Mouse (Mus musculus): ENCODE results near the gene Ppp1r14a. TPM values are rescaled to one million over a fixed set of nuclear protein-coding genes. Genes with fewer than 3 reads are reported as not detected.
A peak's percentile ranks its signal among the peaks of the same experiment; 100 is the strongest.

Ppp1r14a gene
- total RNA-seq, 2 experiments from 2014 or later = 13.2 to 15.4 TPM

DNA sequence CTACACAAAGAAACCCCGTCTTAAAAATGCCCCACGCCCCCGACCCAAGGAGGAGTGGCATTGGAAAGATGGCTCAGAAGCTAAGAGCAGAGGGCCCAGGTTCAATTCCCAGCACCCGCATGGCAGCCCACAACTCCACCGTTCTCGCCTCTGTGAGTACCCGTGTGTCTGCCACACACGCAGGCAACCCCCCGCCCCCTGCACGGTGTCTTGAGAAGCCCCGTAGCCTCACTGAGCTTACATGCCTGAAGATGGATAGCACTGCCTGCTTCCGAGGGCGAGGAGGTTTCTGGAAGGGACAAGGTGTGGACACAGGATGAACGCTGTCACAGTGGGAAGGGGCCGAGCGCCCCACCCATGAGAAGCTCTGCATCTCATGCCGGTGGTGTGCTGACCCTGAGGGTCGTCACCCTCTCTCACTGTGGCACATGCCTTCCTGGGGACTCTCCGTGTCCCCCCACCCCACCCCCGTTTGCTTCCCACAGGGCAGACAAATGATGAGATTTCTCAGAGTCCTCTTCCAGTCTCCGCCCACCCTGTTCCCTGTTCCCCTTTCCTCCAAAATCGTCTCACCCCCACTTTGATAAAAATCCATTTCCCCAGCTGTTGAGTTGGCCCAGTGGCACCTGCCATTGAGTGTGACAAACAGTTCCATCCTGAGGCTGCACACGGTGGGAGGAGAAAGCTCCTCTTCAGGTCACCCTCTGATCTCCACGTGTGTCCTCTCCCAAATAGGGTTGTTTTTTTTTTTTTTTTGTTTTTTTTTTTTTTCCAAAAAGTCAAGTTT, 6.9 kb downstream of the Ppp1r14a start:
- intact Hi-C loops (cut with DNase I) = loop anchor here (2.0 to 5.0 kb wide), 3 partner anchors 49 to 169 kb away; partner anchors contain the start of gene Ryr1
- no peak for DNase-seq

GRCm38 (mm10) chr7:29296998-29297397, 7.9 kb downstream of the Ppp1r14a start:
- DNase-seq = peak; percentile 63 to 77
- intact Hi-C loops (cut with DNase I) = loop anchor here (2.0 to 5.0 kb wide), 3 partner anchors 50 to 170 kb away; partner anchors contain the start of gene Ryr1

DNA sequence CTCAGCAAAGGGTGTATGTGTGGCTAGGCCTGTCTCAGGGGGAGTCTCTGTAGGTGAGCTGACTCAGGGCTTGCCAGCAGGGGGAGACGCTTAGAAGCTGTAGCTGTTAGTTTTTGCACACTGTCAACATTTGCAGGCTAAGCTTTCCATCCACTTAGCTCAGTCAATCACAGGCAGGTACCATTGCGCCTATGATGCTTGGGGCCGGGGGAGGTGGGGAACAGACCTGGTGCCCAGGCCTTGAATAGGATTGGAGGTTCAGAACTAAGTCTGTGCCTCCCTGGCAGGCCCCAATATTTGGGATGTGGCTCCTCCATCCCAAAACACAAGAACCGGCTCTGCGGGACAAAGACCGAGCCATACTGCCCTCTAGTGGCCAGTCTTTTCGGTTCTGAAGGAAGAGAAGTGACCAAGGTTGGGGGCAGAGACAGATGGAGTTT, 12.0 kb downstream of the Ppp1r14a start:
- peak; percentile 72 to 88 for DNase-seq
- intact Hi-C loops (cut with DNase I) = loop anchor here (5.0 kb wide), 2 partner anchors 249 to 314 kb away; no protein-coding TSS in a partner anchor

DNA sequence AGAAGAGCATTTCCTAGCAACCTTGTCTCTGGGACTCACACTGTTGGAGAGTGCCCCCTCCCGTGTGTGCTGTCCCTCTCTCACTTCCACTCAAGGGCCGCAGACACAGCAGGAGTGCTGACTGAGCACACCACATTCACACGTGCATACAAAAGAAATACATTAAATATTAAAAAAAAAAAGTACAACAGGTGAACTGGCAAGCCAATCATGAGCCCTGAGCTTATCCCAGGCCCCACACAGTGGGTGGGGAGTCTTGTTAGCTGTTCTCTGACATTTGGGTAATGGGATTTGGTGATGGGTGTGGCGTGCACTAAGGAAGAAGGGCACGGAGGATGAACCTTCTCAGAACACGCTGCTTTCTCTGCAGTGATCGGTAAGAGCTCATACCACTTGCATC, 13.5 kb downstream of the Ppp1r14a start:
- DNase-seq = no peak
- intact Hi-C loops (cut with DNase I) = loop anchor here (5.0 kb wide), 2 partner anchors 250 to 315 kb away; no protein-coding TSS in a partner anchor

GRCm38 (mm10) chr7:29303738-29304462, 14.8 kb downstream of the Ppp1r14a start, which contains the start of gene Dpf1:
Gene Dpf1 (plus strand): TSS chr7:29303951.
- peak; percentile 80 to 81 for DNase-seq
- intact Hi-C loops (cut with DNase I) = loop anchor here (5.0 kb wide), 2 partner anchors 252 to 317 kb away; no protein-coding TSS in a partner anchor

GRCm38 (mm10) chr7:29304463-29305262, 15.6 kb downstream of the Ppp1r14a start:
- intact Hi-C loops (cut with DNase I) = loop anchor here (5.0 kb wide), 3 partner anchors 218 to 317 kb away; no protein-coding TSS in a partner anchor

GRCm38 (mm10) chr7:29305263-29305988, 16.3 kb downstream of the Ppp1r14a start:
- intact Hi-C loops (cut with DNase I) = loop anchor here (5.0 kb wide), 1 partner anchor 217 kb away; no protein-coding TSS in a partner anchor
- no peak for DNase-seq

More at GRCm38 (mm10) chr7:29304463-29305262, 15.6 kb downstream of the Ppp1r14a start:
- no peak for DNase-seq

DNA sequence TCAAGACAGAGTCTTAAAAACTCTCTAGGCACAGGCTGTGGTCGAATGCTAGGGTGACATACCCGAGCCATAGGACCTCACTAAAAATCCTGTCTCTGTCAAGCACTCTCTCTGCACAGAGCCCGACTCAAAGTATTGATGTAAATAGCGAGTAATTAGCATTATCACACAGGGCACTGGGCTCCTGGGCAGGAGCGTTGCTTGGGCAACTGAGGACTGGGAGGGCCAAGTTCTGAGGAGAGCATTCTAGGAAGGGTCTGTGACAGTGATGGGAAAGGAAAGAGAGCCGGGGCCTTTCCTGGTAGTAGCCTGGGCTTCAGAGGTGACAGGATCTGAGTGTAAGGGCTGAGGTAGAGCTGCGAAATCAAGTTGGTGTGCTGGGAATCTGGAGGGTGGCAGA, 17.0 kb downstream of the Ppp1r14a start:
- intact Hi-C loops (cut with DNase I) = loop anchor here (5.0 kb wide), 1 partner anchor 216 kb away; no protein-coding TSS in a partner anchor
- no peak for DNase-seq

DNA sequence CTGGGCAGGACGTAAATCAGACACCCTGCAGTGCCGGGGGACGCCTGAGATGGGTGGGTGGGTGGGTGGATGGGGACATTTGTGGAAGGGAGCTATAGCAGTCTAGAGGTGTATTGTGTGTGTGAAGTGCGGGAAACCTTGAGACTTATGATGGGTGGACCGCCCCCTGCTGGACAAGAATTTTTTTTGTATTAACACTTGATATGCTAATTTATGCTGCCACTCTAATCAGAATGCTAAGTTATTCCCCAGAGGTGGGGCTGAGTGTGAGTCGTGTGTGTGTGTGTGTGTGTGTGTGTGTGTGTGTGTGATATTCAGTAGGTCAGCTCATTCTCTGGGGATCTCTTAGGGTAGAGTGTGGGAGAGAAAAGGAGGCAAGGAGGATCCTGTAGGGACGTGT, 17.5 kb downstream of the Ppp1r14a start:
- no peak for DNase-seq
- intact Hi-C loops (cut with DNase I) = loop anchor here (5.0 kb wide), 1 partner anchor 216 kb away; no protein-coding TSS in a partner anchor

DNA sequence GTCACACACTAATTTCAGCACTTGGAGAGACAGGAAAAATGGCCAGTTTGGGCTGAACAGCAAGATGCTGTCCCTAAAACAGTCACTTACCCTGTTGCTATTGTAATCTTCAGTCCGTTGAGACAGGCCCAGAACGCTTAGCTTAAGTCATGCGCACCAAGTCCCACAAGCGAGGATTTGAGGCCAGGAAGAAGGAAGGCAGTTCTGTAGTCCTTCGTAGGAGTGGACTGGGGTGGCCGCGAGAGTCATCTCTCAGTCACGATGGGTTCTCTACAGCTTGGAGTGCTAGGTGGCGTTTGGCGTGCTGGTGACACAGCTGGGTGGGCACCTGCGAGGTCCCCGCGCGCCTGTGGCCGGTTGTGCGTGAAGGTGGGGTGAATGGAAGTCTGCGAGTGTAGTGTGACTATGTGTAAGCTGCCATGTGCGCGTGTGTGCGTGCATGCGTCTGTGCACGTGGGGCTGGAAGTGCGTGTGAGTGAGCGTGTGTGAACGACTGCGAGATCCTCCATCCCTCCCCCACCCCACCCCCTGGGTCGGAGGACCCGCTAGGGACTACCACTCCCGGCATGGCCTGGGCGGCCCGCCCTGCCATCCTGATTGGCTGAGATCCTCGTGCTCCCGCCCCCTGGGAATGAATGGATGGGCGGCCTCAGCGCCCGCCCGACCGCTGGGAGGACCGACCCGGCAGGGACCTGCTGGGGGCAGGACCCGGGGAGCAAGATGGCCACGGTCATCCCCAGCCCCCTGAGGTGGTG, 18.4 kb downstream of the Ppp1r14a start:
- intact Hi-C loops (cut with DNase I) = loop anchor here (5.0 kb wide), 1 partner anchor 215 kb away; no protein-coding TSS in a partner anchor

DNA sequence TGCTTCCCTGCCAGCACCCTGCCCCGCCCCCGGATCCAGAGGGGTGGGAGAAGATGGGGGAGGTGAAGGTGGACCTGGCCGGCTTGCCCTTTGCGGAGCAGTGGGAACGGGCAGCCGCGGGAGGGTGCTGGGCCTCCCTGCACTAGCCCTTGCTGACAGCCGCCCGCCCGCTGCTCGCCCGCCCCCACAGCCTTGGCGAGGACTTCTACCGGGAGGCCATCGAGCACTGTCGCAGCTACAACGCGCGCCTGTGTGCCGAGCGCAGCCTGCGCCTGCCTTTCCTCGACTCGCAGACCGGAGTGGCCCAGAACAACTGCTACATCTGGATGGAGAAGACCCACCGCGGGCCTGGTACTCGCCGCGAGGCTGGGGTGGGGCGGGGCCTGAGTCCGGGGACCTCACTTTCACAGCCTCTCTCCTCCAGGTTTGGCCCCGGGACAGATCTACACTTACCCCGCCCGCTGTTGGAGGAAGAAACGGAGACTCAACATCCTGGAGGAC, 20.2 kb downstream of the Ppp1r14a start:
- peak; percentile 48 to 52 for DNase-seq
- intact Hi-C loops (cut with DNase I) = loop anchor here (5.0 kb wide), 1 partner anchor 213 kb away; no protein-coding TSS in a partner anchor

More for the DNA sequence above, 18.4 kb downstream of the Ppp1r14a start:
- peak; percentile 91 to 95 for DNase-seq

DNA sequence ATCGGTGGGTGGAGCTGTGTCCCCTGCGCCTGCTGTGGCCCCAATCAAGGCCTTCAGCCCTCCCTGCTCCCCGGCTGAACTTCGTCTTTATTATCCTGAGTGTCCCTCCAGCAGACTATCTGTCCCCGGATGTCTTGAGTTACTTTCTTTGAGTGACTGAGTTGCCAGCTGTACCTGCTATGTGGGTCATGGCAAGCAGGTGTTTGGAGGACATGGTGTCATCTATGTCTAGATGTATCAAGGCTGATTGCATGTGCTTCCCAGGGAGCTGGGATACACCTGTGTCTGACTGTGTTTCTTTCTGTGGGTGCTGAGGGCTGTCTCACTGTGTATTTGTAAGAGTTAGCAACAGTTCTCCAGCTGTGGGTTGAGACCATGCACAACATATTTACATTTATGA, 20.6 kb downstream of the Ppp1r14a start:
- no peak for DNase-seq
- intact Hi-C loops (cut with DNase I) = loop anchor here (5.0 kb wide), 1 partner anchor 213 kb away; no protein-coding TSS in a partner anchor

DNA sequence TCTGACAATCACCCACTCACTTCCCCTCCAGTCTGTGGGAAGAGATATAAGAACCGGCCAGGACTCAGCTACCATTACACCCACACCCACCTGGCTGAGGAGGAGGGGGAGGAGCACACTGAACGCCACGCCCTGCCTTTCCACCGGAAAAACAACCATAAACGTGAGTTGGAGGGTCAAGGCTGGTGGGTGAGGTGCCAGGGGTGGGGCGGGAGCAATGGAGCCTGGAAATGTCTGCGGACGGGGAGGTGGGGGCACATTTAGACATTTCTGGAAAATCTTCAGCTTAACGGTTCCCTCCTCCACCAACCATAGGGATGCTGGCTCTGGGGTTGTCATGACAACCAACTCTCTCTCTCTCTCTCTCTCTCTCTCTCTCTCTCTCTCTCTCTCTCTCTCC, 23.9 kb downstream of the Ppp1r14a start:
- no peak for DNase-seq
- intact Hi-C loops (cut with DNase I) = no loop called here

DNA sequence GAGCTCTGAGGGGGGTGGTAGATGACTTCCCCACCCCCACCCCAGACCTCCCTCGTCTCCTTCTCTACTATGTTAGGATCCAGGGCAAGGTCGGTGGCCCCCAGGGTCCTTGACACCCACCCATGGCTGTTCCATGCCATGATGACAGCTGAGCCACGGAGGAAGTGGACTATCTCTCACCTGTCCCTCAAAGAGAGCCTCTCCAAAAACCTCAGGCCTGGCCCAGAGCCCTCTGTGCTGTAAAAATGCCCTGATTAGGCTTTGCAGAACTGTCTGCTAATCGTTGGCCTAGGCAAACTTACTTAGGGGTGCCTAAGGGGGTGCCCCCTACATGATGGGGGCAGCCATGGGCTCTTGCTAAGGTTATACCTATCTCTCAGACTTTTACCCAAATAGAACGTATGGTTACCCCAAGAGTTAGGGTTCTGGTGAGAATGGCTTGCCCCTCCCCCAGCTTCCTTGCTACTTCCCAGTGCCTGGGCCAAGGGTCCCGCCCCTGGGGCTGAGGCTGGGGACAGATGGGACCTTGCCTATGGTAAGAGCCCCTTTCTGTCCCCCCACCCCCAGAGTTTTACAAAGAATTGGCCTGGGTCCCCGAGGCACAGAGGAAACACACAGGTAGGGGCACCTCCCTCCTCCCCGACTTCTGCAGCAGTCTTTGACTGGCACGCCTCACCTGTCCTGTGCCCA, 24.6 kb downstream of the Ppp1r14a start:
- intact Hi-C loops (cut with DNase I) = no loop called here
- no peak for DNase-seq

- DNase-seq = no peak
- intact Hi-C loops (cut with DNase I) = no loop called here
Observed at GRCm38 (mm10) chr7:29314844-29315628, 25.9 kb downstream of the Ppp1r14a start.

DNA sequence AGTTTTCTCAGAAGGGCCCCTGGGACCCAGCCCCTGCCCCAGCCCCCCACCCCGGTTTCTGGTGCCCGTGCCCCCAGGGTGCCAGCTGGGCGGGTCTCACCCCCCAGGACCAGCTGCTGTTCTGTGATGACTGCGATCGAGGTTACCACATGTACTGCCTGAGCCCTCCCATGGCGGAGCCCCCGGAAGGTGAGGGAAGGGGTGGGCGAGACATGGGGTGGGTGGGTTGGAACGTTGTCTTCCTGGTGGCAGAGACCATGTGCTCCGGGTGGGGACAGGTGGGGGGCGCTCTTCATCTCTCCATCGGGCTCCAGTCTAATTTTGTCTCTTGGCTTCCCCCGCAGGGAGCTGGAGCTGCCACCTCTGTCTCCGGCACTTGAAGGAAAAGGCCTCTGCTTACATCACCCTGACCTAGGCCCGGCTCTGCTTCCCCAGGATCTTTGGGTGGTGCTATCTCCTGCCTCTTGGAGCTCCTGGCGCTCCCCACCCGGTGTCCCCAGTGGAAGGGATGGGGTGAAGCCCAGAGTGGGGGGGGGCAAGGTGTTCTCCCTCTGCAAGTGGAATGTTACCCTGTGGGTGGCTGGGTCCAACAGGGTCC, 27.1 kb downstream of the Ppp1r14a start:
- DNase-seq = no peak
- intact Hi-C loops (cut with DNase I) = no loop called here
